Mouse (Mus musculus): ENCODE measurements around the gene Ly6g5b. TPM values are rescaled to one million over a fixed set of nuclear protein-coding genes. Genes with fewer than 3 reads are reported as not detected.

The Ly6g5b gene
- 0.54 and 0.92 TPM in 2 replicates for polyA plus RNA-seq (2012; ENCODE audit: insufficient read depth, insufficient read length, missing spikeins)

DNA sequence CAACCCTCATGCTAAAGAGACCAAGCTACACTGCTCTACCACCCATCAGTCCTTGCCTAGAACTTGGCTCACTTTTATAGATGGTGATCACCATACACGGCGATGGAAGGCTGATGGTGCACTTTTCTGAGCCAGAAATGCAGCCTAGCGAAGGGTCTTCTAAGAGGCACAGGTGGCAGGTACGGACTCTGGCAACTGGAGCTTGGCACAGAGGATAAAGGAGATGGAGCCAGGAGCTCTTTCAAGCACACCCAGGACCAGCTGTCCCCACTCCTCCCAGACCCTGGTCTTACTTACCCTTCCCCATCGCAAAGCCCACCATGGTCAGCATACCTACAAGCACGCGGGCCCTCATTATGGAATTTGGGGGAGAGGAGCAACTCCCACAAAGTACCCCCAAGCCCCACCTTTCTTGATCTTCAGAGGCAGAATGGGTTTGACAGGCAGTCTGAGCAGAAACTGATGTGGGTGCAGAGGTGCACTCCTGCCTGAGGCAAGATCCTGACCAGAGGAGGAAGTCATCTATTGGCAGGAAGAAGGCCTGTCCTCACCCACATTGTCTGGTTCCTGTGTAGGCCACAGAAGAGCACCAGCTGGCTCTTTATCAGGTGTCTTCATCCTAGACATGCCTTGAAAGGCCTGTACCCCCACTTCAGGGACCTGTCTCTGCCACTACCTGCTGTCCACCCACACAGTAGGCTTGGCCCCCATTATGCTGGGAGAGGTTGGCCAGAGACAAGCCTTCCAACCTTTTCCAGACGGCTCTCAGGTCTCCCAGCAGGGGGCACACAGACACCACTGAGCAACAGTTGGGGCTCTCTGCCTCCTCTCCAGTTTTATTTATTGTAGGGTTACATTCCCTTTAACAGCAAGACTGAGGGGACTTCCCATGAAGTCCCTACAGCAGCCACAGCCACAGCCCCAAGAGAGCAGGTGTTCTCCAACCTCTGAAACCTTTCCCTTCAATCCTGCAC lies at the start of gene Ly6g5b:
TSS of gene Ly6g5b (minus strand) at position 383 of the 974 bp plus-strand sequence.
- Histone ChIP-seq H3K27ac (ENCODE audit: insufficient read depth, low read depth, low read length) (no peak within 1 kb of the TSS), H3K4me3 (ENCODE audit: insufficient read depth, low read length) (no peak within 1 kb of the TSS), H3K4me1 (ENCODE audit: control insufficient read depth, insufficient read depth, low read length) (peaks cover 4% of the 10 kb centered on the region; the same call in 1 of the 2 replicates)
- TF ChIP-seq CTCF (IDR thresholded peaks at IDR 0.05; ENCODE audit: low read depth, low read length) (peak; percentile 19; the same call in 1 of the 2 replicates), POLR2A (IDR thresholded peaks at IDR 0.05; ENCODE audit: borderline replicate concordance, low read depth, low read length) (no peak)

DNA sequence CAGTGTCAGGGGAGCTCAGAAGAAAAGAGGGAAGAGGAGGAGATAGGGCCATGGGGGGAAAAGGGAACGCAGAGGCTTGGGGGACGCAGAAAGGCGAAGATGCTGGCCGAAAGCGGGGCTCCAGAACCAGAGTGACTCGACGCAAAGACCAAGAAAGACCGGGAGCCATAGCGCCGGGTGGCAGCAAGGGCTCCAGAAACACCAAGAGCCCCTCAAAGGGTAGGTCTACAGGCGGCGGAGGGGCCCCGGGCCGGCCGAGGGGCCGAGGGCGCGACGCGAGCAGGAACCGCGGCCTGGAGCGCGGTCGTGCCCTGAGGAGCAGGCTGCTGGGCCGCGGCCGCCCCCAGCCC lies 49.0 kb upstream of the Ly6g5b start:
- Histone ChIP-seq H3K4me3 (ENCODE audit: insufficient read depth, low read length) (peak overlapping the region; percentile 77), H3K27ac (ENCODE audit: insufficient read depth, low read depth, low read length) (peak overlapping the region; percentile 87), H3K4me1 (ENCODE audit: control insufficient read depth, insufficient read depth, low read length) (peaks cover 18% of the 10 kb centered on the region)
- TF ChIP-seq CTCF (IDR thresholded peaks at IDR 0.05; ENCODE audit: low read depth, low read length) (no peak), POLR2A (IDR thresholded peaks at IDR 0.05; ENCODE audit: borderline replicate concordance, low read depth, low read length) (no peak)

- peak overlapping the region; percentile 87 for H3K27ac ChIP-seq (ENCODE audit: insufficient read depth, low read depth, low read length)
- peak overlapping the region; percentile 77 for H3K4me3 ChIP-seq (ENCODE audit: insufficient read depth, low read length)
- TF ChIP-seq CTCF (IDR thresholded peaks at IDR 0.05; ENCODE audit: low read depth, low read length) (no peak), POLR2A (IDR thresholded peaks at IDR 0.05; ENCODE audit: borderline replicate concordance, low read depth, low read length) (no peak)
- peaks cover 16% of the 10 kb centered on the region for H3K4me1 ChIP-seq (ENCODE audit: control insufficient read depth, insufficient read depth, low read length)
Observed at GRCm38 (mm10) chr17:35163326-35164081, 48.3 kb upstream of the Ly6g5b start.

- Histone ChIP-seq H3K27ac (ENCODE audit: insufficient read depth, low read depth, low read length) (no peak overlapping the region), H3K4me1 (ENCODE audit: control insufficient read depth, insufficient read depth, low read length) (peaks cover 16% of the 10 kb centered on the region), H3K4me3 (ENCODE audit: insufficient read depth, low read length) (peak overlapping the region; percentile 77)
- TF ChIP-seq CTCF (IDR thresholded peaks at IDR 0.05; ENCODE audit: low read depth, low read length) (no peak), POLR2A (IDR thresholded peaks at IDR 0.05; ENCODE audit: borderline replicate concordance, low read depth, low read length) (no peak)
Observed at GRCm38 (mm10) chr17:35162730-35163129, 47.5 kb upstream of the Ly6g5b start.

- H3K4me3 ChIP-seq (ENCODE audit: insufficient read depth, low read length), result no peak overlapping the region
- H3K27ac ChIP-seq (ENCODE audit: insufficient read depth, low read depth, low read length), result no peak overlapping the region
- H3K4me1 ChIP-seq (ENCODE audit: control insufficient read depth, insufficient read depth, low read length), result peaks cover 16% of the 10 kb centered on the region
- TF ChIP-seq CTCF (IDR thresholded peaks at IDR 0.05; ENCODE audit: low read depth, low read length) (no peak), POLR2A (IDR thresholded peaks at IDR 0.05; ENCODE audit: borderline replicate concordance, low read depth, low read length) (no peak)
Observed at GRCm38 (mm10) chr17:35162121-35162520, 46.9 kb upstream of the Ly6g5b start.

DNA sequence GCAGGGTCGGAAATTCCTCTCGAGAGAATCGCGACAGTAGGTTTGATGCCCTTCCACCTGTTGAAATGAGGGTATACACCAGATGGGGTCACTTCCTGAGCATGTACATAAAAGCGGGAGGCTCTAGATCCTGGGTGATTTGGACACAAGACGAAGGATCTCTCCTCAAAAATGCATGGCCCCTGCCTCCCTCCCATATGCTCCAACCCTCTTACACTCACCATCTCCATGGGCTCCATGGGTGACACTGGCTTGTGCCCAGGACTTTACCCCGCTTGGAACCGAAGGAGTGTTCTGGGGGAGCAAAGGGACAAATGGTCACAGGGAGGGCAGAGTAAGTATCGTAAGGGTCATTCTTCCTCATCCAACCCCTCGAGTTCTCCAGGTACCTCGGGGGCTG lies 46.2 kb upstream of the Ly6g5b start:
- Histone ChIP-seq H3K4me3 (ENCODE audit: insufficient read depth, low read length) (no peak overlapping the region), H3K27ac (ENCODE audit: insufficient read depth, low read depth, low read length) (no peak overlapping the region), H3K4me1 (ENCODE audit: control insufficient read depth, insufficient read depth, low read length) (peaks cover 14% of the 10 kb centered on the region)
- no peak for TF ChIP-seq CTCF (IDR thresholded peaks at IDR 0.05; ENCODE audit: low read depth, low read length)
- no peak for TF ChIP-seq POLR2A (IDR thresholded peaks at IDR 0.05; ENCODE audit: borderline replicate concordance, low read depth, low read length)

- H3K4me3 ChIP-seq (ENCODE audit: insufficient read depth, low read length), result no peak overlapping the region
- TF ChIP-seq CTCF (IDR thresholded peaks at IDR 0.05; ENCODE audit: low read depth, low read length) (no peak), POLR2A (IDR thresholded peaks at IDR 0.05; ENCODE audit: borderline replicate concordance, low read depth, low read length) (no peak)
- no peak overlapping the region for H3K27ac ChIP-seq (ENCODE audit: insufficient read depth, low read depth, low read length)
- peaks cover 7% of the 10 kb centered on the region; the same call in 1 of the 2 replicates for H3K4me1 ChIP-seq (ENCODE audit: control insufficient read depth, insufficient read depth, low read length)
Observed at GRCm38 (mm10) chr17:35159638-35160037, 44.4 kb upstream of the Ly6g5b start.

- H3K27ac ChIP-seq (ENCODE audit: insufficient read depth, low read depth, low read length), result no peak overlapping the region
- no peak overlapping the region for H3K4me3 ChIP-seq (ENCODE audit: insufficient read depth, low read length)
- TF ChIP-seq CTCF (IDR thresholded peaks at IDR 0.05; ENCODE audit: low read depth, low read length) (no peak), POLR2A (IDR thresholded peaks at IDR 0.05; ENCODE audit: borderline replicate concordance, low read depth, low read length) (no peak)
- peaks cover 7% of the 10 kb centered on the region; the same call in 1 of the 2 replicates for H3K4me1 ChIP-seq (ENCODE audit: control insufficient read depth, insufficient read depth, low read length)
Observed at GRCm38 (mm10) chr17:35158850-35159593, 43.8 kb upstream of the Ly6g5b start.

- Histone ChIP-seq H3K4me1 (ENCODE audit: control insufficient read depth, insufficient read depth, low read length) (peaks cover 3% of the 10 kb centered on the region; the same call in 1 of the 2 replicates), H3K27ac (ENCODE audit: insufficient read depth, low read depth, low read length) (no peak overlapping the region), H3K4me3 (ENCODE audit: insufficient read depth, low read length) (no peak overlapping the region)
- TF ChIP-seq POLR2A (IDR thresholded peaks at IDR 0.05; ENCODE audit: borderline replicate concordance, low read depth, low read length) (no peak), CTCF (IDR thresholded peaks at IDR 0.05; ENCODE audit: low read depth, low read length) (no peak)
Observed at GRCm38 (mm10) chr17:35157661-35158175, 42.5 kb upstream of the Ly6g5b start.
